Mouse (Mus musculus): ENCODE measurements at regions not wholly inside any gene's neighbourhood (a gene's known extent, or its start where the extent isn't known, plus 50 kb on each side); places are given as distances from the start of the nearest gene placed in this dataset.

GRCm38 (mm10) chr2:50456654-50457053 is 160.1 kb upstream of the Mmadhc start:
- Histone ChIP-seq H3K4me3 (replicated peaks) (no peak overlapping the region), H3K36me3 (no peaks in the 10 kb centered on the region), H3K9ac (no peak overlapping the region), H3K27me3 (replicated peaks) (no peaks in the 10 kb centered on the region), H3K4me1 (no peaks in the 10 kb centered on the region), H3K27ac (no peak overlapping the region), H3K4me2 (no peak overlapping the region), H3K9me3 (no peaks in the 10 kb centered on the region)
- no peak for ATAC-seq (ENCODE audit: insufficient read depth, low FRiP score, low read depth)
- WGBS = 50% methylated on average over 1 of the region's 1 CpGs

GRCm38 (mm10) chr2:50448117-50448516 is 151.5 kb upstream of the Mmadhc start:
- Histone ChIP-seq H3K4me1 (no peaks in the 10 kb centered on the region), H3K36me3 (no peaks in the 10 kb centered on the region), H3K4me2 (no peak overlapping the region), H3K9ac (no peak overlapping the region), H3K9me3 (no peaks in the 10 kb centered on the region), H3K27ac (no peak overlapping the region), H3K4me3 (replicated peaks) (no peak overlapping the region), H3K27me3 (replicated peaks) (no peaks in the 10 kb centered on the region)
- ATAC-seq (ENCODE audit: insufficient read depth, low FRiP score, low read depth) = no peak

DNA sequence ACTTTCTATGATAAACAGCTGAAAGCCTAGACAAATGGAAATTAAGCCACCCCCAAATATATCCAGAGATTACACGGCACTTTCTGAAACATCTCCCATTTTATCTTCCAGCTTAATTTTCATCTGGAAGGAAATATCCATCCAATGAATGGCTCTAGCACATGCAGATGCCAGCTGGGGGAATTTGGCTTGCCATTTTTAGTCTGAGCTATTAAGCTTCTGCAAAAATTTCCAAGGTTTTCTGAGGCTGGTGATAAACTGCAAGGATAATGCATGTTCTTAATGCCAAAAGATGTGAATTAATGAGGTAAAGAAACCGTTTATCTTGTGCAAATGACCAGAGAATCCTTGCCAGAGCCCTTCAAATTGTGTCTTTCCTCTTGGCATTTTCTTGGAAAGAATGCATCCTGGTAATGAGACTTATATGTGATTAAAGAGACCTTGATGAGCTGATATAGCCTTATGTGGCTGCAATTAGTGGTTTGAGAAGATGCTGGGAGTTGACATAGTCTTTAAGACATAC is 149.4 kb upstream of the Mmadhc start:
- 58% methylated on average over 2 of the region's 2 CpGs for WGBS
- Histone ChIP-seq H3K27me3 (replicated peaks) (no peaks in the 10 kb centered on the region), H3K9ac (no peak overlapping the region), H3K9me3 (no peaks in the 10 kb centered on the region), H3K36me3 (no peaks in the 10 kb centered on the region), H3K4me3 (replicated peaks) (no peak overlapping the region), H3K27ac (no peak overlapping the region), H3K4me1 (no peaks in the 10 kb centered on the region), H3K4me2 (no peak overlapping the region)
- ATAC-seq (ENCODE audit: insufficient read depth, low FRiP score, low read depth) = no peak

DNA sequence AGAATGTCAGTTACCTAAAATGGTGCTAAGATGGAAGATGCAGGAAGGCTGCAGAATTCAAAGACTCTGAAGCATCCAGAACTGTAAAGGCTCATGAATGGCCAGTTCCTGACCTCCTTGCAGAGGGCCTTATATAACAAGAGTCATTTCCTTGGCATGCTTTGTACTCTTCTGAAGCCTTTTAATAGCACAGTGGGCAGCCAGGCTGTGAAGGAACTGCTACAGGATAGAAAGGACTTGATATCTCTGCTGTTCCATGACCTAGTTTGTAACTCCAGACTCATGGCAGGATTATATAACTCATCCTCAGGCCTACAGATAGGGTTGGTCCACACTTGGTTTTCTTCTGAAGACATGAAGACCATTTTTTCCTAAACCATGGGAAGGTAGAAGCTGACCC is 143.7 kb upstream of the Mmadhc start:
- H3K27ac ChIP-seq = no peak overlapping the region
- ATAC-seq (ENCODE audit: insufficient read depth, low FRiP score, low read depth) = no peak
- no peaks in the 10 kb centered on the region for H3K27me3 ChIP-seq (replicated peaks)
- no peak overlapping the region for H3K9ac ChIP-seq
- no peak overlapping the region for H3K4me2 ChIP-seq
- no peaks in the 10 kb centered on the region for H3K36me3 ChIP-seq
- no peak overlapping the region for H3K4me3 ChIP-seq (replicated peaks)
- no peaks in the 10 kb centered on the region for H3K4me1 ChIP-seq
- H3K9me3 ChIP-seq = no peaks in the 10 kb centered on the region

- Histone ChIP-seq H3K4me1 (no peaks in the 10 kb centered on the region), H3K4me2 (no peak overlapping the region), H3K9ac (no peak overlapping the region), H3K9me3 (no peaks in the 10 kb centered on the region), H3K4me3 (replicated peaks) (no peak overlapping the region), H3K27me3 (replicated peaks) (no peaks in the 10 kb centered on the region), H3K27ac (no peak overlapping the region), H3K36me3 (no peaks in the 10 kb centered on the region)
- 83% methylated on average over 4 of the region's 4 CpGs for WGBS
- no peak for ATAC-seq (ENCODE audit: insufficient read depth, low FRiP score, low read depth)
Measured at GRCm38 (mm10) chr2:50433166-50433565, 136.6 kb upstream of the Mmadhc start.

GRCm38 (mm10) chr2:50425151-50425550 is 128.6 kb upstream of the Mmadhc start:
- WGBS = 76% methylated on average over 3 of the region's 3 CpGs
- H3K36me3 ChIP-seq = no peaks in the 10 kb centered on the region
- no peak for ATAC-seq (ENCODE audit: insufficient read depth, low FRiP score, low read depth)
- H3K9ac ChIP-seq = no peak overlapping the region
- H3K27me3 ChIP-seq (replicated peaks) = no peaks in the 10 kb centered on the region
- no peaks in the 10 kb centered on the region for H3K4me1 ChIP-seq
- H3K27ac ChIP-seq = no peak overlapping the region
- H3K4me2 ChIP-seq = no peak overlapping the region
- H3K4me3 ChIP-seq (replicated peaks) = no peak overlapping the region
- H3K9me3 ChIP-seq = no peaks in the 10 kb centered on the region

DNA sequence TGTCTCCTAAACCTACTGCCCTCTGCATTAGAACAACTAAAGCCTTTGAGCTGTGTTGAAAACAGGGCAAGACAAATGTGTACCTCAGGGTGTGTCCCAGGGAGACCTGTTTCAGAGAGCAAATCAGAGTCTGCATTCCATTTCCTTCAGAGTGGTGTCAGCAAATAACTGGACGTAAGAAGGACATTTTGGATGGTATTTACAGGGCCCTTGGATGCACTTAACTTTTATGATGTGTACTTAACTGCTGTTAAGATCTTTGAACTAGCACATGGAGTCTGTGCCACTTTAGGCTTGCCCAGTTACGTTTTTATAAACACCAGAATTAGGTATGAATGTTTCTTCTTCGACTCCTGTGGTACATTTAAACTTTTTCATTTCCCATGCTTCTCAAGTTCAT is 123.0 kb upstream of the Mmadhc start:
- ATAC-seq (ENCODE audit: insufficient read depth, low FRiP score, low read depth) = no peak

GRCm38 (mm10) chr2:50417643-50418042 is 121.0 kb upstream of the Mmadhc start:
- Histone ChIP-seq H3K4me1 (no peaks in the 10 kb centered on the region), H3K27me3 (replicated peaks) (no peaks in the 10 kb centered on the region), H3K36me3 (no peaks in the 10 kb centered on the region), H3K4me2 (no peak overlapping the region), H3K4me3 (replicated peaks) (no peak overlapping the region), H3K9me3 (no peaks in the 10 kb centered on the region), H3K9ac (no peak overlapping the region), H3K27ac (no peak overlapping the region)
- WGBS = 63% methylated on average over 5 of the region's 5 CpGs
- ATAC-seq (ENCODE audit: insufficient read depth, low FRiP score, low read depth) = no peak

More for the DNA sequence above, 123.0 kb upstream of the Mmadhc start:
- Histone ChIP-seq H3K36me3 (no peaks in the 10 kb centered on the region), H3K27me3 (replicated peaks) (no peaks in the 10 kb centered on the region), H3K27ac (no peak overlapping the region), H3K9ac (no peak overlapping the region), H3K4me2 (no peak overlapping the region), H3K4me3 (replicated peaks) (no peak overlapping the region), H3K9me3 (no peaks in the 10 kb centered on the region), H3K4me1 (no peaks in the 10 kb centered on the region)
- WGBS = 41% methylated on average over 3 of the region's 3 CpGs

DNA sequence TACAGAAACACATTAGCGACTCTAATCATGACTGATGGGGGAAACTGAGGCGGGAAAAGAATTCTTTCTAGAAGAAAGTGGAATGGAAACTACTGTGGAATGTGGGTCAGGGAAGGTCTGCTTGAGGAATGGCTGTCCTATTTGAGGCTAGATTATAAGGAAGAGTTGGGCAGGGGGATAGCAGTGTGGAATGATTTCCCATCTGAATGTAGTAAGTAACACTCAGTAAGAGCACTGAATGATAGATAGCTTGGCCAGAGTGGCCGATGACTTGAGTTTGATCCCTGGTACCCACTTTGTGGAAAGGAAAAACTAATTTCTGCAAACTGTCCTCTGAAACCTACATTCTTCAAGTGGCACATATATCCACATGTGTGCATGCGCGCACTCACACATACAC is 120.5 kb upstream of the Mmadhc start:
- ATAC-seq (ENCODE audit: insufficient read depth, low FRiP score, low read depth) = no peak
- Histone ChIP-seq H3K4me1 (no peaks in the 10 kb centered on the region), H3K36me3 (no peaks in the 10 kb centered on the region)

GRCm38 (mm10) chr2:50416056-50416455 is 119.5 kb upstream of the Mmadhc start:
- H3K9ac ChIP-seq = no peak overlapping the region
- H3K27ac ChIP-seq = no peak overlapping the region
- H3K27me3 ChIP-seq (replicated peaks) = no peaks in the 10 kb centered on the region
- no peaks in the 10 kb centered on the region for H3K36me3 ChIP-seq
- no peaks in the 10 kb centered on the region for H3K4me1 ChIP-seq
- no peak for ATAC-seq (ENCODE audit: insufficient read depth, low FRiP score, low read depth)
- no peak overlapping the region for H3K4me2 ChIP-seq
- no peak overlapping the region for H3K4me3 ChIP-seq (replicated peaks)
- no peaks in the 10 kb centered on the region for H3K9me3 ChIP-seq
- 80% methylated on average over 2 of the region's 2 CpGs for WGBS

More for the DNA sequence above, 120.5 kb upstream of the Mmadhc start:
- Histone ChIP-seq H3K27me3 (replicated peaks) (no peaks in the 10 kb centered on the region), H3K9ac (no peak overlapping the region), H3K4me2 (no peak overlapping the region), H3K27ac (no peak overlapping the region), H3K4me3 (replicated peaks) (no peak overlapping the region), H3K9me3 (no peaks in the 10 kb centered on the region)
- WGBS = 92% methylated on average over 5 of the region's 5 CpGs

GRCm38 (mm10) chr2:50405932-50406331 is 109.3 kb upstream of the Mmadhc start:
- Histone ChIP-seq H3K4me3 (replicated peaks) (no peak overlapping the region), H3K36me3 (no peaks in the 10 kb centered on the region), H3K4me2 (no peak overlapping the region), H3K4me1 (no peaks in the 10 kb centered on the region), H3K27ac (no peak overlapping the region), H3K27me3 (replicated peaks) (no peaks in the 10 kb centered on the region), H3K9ac (no peak overlapping the region), H3K9me3 (no peaks in the 10 kb centered on the region)
- 71% methylated on average over 4 of the region's 4 CpGs for WGBS
- no peak for ATAC-seq (ENCODE audit: insufficient read depth, low FRiP score, low read depth)

GRCm38 (mm10) chr2:50403106-50403505 is 106.5 kb upstream of the Mmadhc start:
- no peak overlapping the region for H3K4me2 ChIP-seq
- no peak for ATAC-seq (ENCODE audit: insufficient read depth, low FRiP score, low read depth)
- H3K4me1 ChIP-seq = no peaks in the 10 kb centered on the region
- no peak overlapping the region for H3K4me3 ChIP-seq (replicated peaks)
- H3K27me3 ChIP-seq (replicated peaks) = no peaks in the 10 kb centered on the region
- H3K27ac ChIP-seq = no peak overlapping the region
- no peaks in the 10 kb centered on the region for H3K9me3 ChIP-seq
- no peak overlapping the region for H3K9ac ChIP-seq
- 80% methylated on average over 6 of the region's 6 CpGs for WGBS
- no peaks in the 10 kb centered on the region for H3K36me3 ChIP-seq

DNA sequence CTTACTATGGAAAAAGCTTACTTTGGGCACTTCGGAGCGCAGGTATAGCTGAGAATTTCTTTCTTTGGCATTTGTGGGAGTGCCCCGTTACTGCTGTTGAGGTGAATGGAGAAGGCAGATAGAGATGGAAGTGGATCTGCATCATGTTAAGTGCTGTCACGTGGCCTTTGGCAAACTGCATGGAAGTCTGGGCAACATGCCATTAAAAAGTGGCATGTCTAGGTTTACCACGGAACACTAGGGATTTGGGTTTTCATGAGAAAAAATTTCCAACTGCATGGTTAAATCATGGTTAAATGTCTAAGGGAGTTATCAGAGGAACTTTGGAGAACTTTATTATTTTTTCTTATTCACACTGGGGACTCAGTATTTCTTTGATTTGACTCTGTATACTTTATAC is 102.0 kb upstream of the Mmadhc start:
- WGBS = 70% methylated on average over 5 of the region's 5 CpGs
- no peaks in the 10 kb centered on the region for H3K4me1 ChIP-seq
- H3K27me3 ChIP-seq (replicated peaks) = no peaks in the 10 kb centered on the region
- no peak overlapping the region for H3K9ac ChIP-seq
- ATAC-seq (ENCODE audit: insufficient read depth, low FRiP score, low read depth) = no peak
- H3K4me3 ChIP-seq (replicated peaks) = no peak overlapping the region
- H3K4me2 ChIP-seq = no peak overlapping the region
- H3K36me3 ChIP-seq = no peaks in the 10 kb centered on the region
- H3K9me3 ChIP-seq = no peaks in the 10 kb centered on the region
- no peak overlapping the region for H3K27ac ChIP-seq
